In the genomic region with DNA sequence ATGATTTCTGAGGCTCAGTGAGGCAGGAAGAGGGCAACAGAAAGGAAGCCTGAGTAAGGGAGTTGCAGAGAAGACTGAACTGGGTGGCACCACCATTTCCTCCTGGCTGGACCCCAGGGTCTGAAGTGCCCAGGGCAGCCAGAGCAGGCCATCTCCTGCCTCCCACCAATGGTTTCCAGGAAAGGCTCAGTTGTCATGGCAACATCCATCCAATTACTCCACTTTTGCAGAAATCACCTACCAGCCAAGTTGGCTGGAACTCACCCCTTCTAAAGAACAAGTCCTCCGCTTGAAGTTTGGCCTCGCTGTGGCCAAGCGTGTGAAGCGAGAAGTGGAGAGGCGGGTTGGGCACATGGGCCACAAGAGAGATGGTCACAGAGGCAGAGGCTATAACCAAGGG, we compare ENCODE assay signal across 17 mouse cellular contexts.
DNase-seq lines count a peak whose midpoint lies in the region; ATAC-seq and TF ChIP-seq lines count a peak whose summit lies in the region.
"Had no signal": no experiment of that assay in that cellular context is flagged by ENCODE, and none has a peak within 500 bp of the region (broad histone marks: within the 10 kb centered on the region; RNA-seq: fewer than 3 reads in every experiment).

No protein-coding gene starts in this region.

- H3K27me3 ChIP-seq in midbrain, embryonic 14.5 days (ENCODE audit: control insufficient read depth, insufficient read depth, low read length) = no peaks in the 10 kb centered on the region
- H3K27me3 ChIP-seq in midbrain, embryonic 10.5 days (ENCODE audit: low read depth, poor library complexity, severe bottlenecking) = peaks cover 3% of the 10 kb centered on the region; the same call in 1 of the 2 replicates
- H3K27me3 ChIP-seq: hindbrain, embryonic 12.5 days had no signal

- H3K36me3 ChIP-seq in midbrain, embryonic 14.5 days (ENCODE audit: control insufficient read depth, insufficient read depth, low read length) = no peaks in the 10 kb centered on the region
- H3K36me3 ChIP-seq in midbrain, embryonic 10.5 days = no peaks in the 10 kb centered on the region
- H3K36me3 ChIP-seq: G1E; heart, embryonic 15.5 days; hindbrain, embryonic 12.5 days had no signal

- H3K9me3 ChIP-seq in midbrain, embryonic 14.5 days (ENCODE audit: control insufficient read depth, low read length) = no peaks in the 10 kb centered on the region
- H3K9me3 ChIP-seq in midbrain, embryonic 10.5 days (replicated peaks) = no peaks in the 10 kb centered on the region
- H3K9me3 ChIP-seq: G1E; heart, embryonic 15.5 days; hindbrain, embryonic 12.5 days; megakaryocyte, embryonic 14.5 days had no signal

- H3K4me2 ChIP-seq in midbrain, embryonic 14.5 days (ENCODE audit: low read length) = no peak overlapping the region
- H3K4me2 ChIP-seq: heart, embryonic 15.5 days; hindbrain, embryonic 12.5 days; liver, embryonic 11.5 days; lung, embryonic 14.5 days had no signal

- peak overlapping the region; percentile 72 for H3K27ac ChIP-seq in gastrocnemius, adult 2 months
- no peak overlapping the region for H3K27ac ChIP-seq in midbrain, embryonic 14.5 days (replicated peaks; ENCODE audit: low read depth, low read length)
- H3K27ac ChIP-seq in midbrain, embryonic 10.5 days (replicated peaks) = no peak overlapping the region
- H3K27ac ChIP-seq: heart, embryonic 15.5 days; hindbrain, embryonic 12.5 days had no signal

- TF ChIP-seq CTCF in gastrocnemius, adult 2 months (IDR thresholded peaks at IDR 0.05) = no peak

- intact Hi-C loops in gastrocnemius, adult 2 months (cut with DNase I) = no loop called here

- ATAC-seq in midbrain, embryonic 14.5 days (ENCODE audit: low FRiP score, low TSS enrichment) = no peak
- ATAC-seq in CD4-positive, CD25-positive, alpha-beta regulatory T cell, adult 4 months = no peak

- 0 out of 2 replicates have a peak, but pooled peaks cover 6% of the 10 kb centered on the region for H3K4me1 ChIP-seq in midbrain, embryonic 14.5 days (ENCODE audit: control insufficient read depth, insufficient read depth, low read length)
- peaks cover 4% of the 10 kb centered on the region; the same call in 1 of the 2 replicates for H3K4me1 ChIP-seq in midbrain, embryonic 10.5 days
- H3K4me1 ChIP-seq: heart, embryonic 15.5 days; megakaryocyte, embryonic 14.5 days had no signal

- no peak overlapping the region for H3K9ac ChIP-seq in midbrain, embryonic 14.5 days (replicated peaks; ENCODE audit: low read length)
- H3K9ac ChIP-seq: heart, embryonic 15.5 days; hindbrain, embryonic 12.5 days; lung, embryonic 14.5 days had no signal

- 81% methylated on average over 5 of the region's 5 CpGs for WGBS in midbrain, embryonic 14.5 days
- WGBS in midbrain, embryonic 10.5 days = 95% methylated on average over 5 of the region's 5 CpGs

- H3K4me3 ChIP-seq in gastrocnemius, adult 2 months = no peak overlapping the region
- no peak overlapping the region for H3K4me3 ChIP-seq in midbrain, embryonic 14.5 days (replicated peaks; ENCODE audit: low read depth, low read length)
- H3K4me3 ChIP-seq in midbrain, embryonic 10.5 days = no peak overlapping the region
- H3K4me3 ChIP-seq: heart, embryonic 15.5 days; hindbrain, embryonic 12.5 days; megakaryocyte, embryonic 14.5 days had no signal

- DNase-seq in gastrocnemius, adult 2 months = no peak
- DNase-seq in gastrocnemius, postnatal 25 days = no peak
- peak; percentile 56 for DNase-seq in midbrain, embryonic 14.5 days
- no peak for DNase-seq in midbrain, embryonic 10.5 days (ENCODE audit: low spot score)
- DNase-seq in frontal cortex, postnatal 10 days (ENCODE audit: low spot score in 2 of 2) = peak; percentile 46 to 50
- peak; percentile 74 to 87 for DNase-seq in right cerebral cortex, postnatal 10 days (ENCODE audit: low spot score in 2 of 2)
- DNase-seq: embryo, embryonic 11 days; heart, adult 11 months; kidney, adult 11 months; kidney, postnatal 25 days; lung, embryonic 14.5 days had no signal

Comparison
In these comparisons a context has a peak if more than half of its experiments do, and no peak if none do; other contexts are left out.
1. DNase-seq: peak in midbrain, embryonic 14.5 days (single experiment), frontal cortex, postnatal 10 days (2 of 2) and right cerebral cortex, postnatal 10 days (2 of 2); none in gastrocnemius, adult 2 months (single experiment), gastrocnemius, postnatal 25 days (single experiment) and midbrain, embryonic 10.5 days (single experiment).